Mouse (Mus musculus): ENCODE measurements around the gene Angptl2. TPM values are rescaled to one million over a fixed set of nuclear protein-coding genes. Genes with fewer than 3 reads are reported as not detected.

The Angptl2 gene
- polyA plus RNA-seq, 1 experiment from 2014 or later, result 18.2 TPM

DNA sequence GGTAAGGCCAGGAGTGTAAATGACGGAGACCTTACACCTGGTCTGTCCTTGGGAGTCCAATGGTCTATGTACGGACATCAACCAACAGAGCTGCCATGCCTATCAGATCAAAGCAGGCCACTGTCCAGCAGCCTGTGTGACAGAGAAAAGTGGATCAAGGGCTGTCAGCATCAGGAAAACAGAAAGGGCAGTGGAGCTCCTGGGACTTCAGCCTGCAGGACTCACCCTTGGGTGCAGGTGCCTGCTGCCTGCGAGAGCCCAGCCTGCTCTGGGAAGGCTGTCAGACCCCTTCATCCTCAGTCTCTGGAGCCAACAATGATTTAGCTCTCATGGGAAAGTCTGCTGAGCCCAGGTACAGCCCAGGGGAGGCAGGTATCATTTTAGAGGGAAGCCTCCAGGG, 45.6 kb downstream of the Angptl2 start:
- Histone ChIP-seq H3K9ac (no peak overlapping the region), H3K27ac (replicated peaks) (no peak overlapping the region), H3K9me3 (no peaks in the 10 kb centered on the region), H3K36me3 (peaks cover 26% of the 10 kb centered on the region), H3K4me1 (replicated peaks) (0 out of 2 replicates have a peak, but pooled peaks cover 7% of the 10 kb centered on the region), H3K4me2 (no peak overlapping the region), H3K27me3 (no peaks in the 10 kb centered on the region), H3K4me3 (no peak overlapping the region)
- WGBS, result 94% methylated on average over 3 of the region's 3 CpGs
- ATAC-seq (ENCODE audit: low read depth), result no peak

DNA sequence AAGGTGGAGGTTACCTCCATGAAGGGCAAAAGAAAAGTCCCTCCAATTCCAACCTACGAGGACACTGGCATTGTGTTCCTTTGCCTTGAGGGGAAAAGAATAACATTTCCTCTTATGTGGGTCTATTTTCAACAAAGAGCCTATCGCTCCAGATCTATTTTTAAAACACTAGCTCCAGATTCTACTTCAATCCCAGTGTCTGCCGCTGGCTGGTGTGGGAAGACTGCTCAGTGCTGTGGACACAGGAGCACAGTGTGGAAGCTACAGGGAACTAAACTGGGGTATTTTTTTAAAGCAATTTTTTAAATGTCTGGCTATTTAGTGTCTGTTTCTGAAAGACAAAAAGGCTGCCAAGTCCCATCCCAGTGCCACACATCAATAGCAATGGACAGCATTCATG, 49.9 kb downstream of the Angptl2 start:
- Histone ChIP-seq H3K4me2 (no peak overlapping the region), H3K4me1 (replicated peaks) (peaks cover 18% of the 10 kb centered on the region), H3K27me3 (no peaks in the 10 kb centered on the region), H3K9ac (no peak overlapping the region), H3K36me3 (peaks cover 16% of the 10 kb centered on the region; the same call in 1 of the 2 replicates), H3K9me3 (no peaks in the 10 kb centered on the region), H3K4me3 (no peak overlapping the region), H3K27ac (replicated peaks) (no peak overlapping the region; the same call in 1 of the 2 replicates)
- no peak for ATAC-seq (ENCODE audit: low read depth)
- WGBS, result 68% methylated on average over 3 of the region's 3 CpGs

DNA sequence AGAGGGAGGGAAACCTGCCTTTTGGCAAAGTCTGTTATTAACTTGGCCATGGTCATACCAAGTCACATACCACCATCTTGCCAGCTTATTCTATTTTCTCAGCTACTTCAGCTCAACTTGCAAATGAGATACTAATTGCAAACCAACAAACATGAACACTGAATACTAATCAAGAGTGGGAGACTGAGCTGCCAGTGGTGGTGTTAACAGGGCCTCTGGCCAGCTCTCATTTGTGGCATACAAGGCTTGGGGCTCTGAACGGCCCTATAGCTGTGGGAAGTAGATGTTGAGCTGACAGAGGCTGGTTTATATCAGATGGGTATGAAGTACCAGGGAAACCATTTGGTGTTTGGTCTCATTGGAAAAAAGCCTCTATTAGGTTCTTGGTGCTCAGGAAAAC, 51.2 kb downstream of the Angptl2 start:
- Histone ChIP-seq H3K9me3 (no peaks in the 10 kb centered on the region), H3K4me1 (replicated peaks) (peaks cover 27% of the 10 kb centered on the region), H3K4me2 (no peak overlapping the region), H3K4me3 (no peak overlapping the region), H3K9ac (no peak overlapping the region), H3K27me3 (no peaks in the 10 kb centered on the region), H3K27ac (replicated peaks) (no peak overlapping the region), H3K36me3 (peaks cover 17% of the 10 kb centered on the region; the same call in 1 of the 2 replicates)
- ATAC-seq (ENCODE audit: low read depth), result no peak
- 77% methylated on average over 1 of the region's 1 CpGs for WGBS

DNA sequence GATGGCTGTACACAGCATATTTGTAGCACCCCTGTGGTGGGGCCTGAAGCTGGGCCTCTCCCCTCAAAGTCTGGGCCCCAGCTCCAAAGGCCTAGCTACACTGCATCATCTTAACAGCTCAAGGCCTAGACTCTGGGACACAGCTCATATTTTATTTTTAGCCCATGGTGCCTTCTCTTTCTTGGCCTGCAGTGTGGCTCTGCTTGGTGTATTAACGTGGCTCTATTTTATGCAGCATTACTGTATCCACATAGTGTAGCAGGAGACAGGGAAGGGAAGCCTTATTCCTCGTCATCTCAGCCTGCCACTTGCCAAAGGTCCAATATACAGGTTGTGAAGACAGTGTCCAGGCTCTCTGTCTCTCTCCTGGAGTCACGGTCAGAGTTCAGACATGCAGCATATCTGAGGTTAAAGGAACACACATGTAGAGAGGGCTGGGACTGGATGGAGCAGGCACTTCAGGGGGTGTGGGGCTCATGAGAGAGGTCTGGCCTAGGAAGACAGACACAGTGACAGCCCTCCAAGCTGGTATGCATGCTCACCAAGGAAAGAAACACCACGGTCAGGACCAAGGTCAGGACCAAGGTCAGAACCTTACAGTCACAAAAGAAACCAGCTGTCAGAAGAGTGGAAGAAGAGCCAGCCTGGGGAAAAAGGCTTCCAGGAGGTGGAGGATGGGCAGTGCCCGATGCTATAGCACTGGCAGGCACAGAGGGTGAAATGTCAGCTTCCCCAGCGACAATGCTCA, 52.7 kb downstream of the Angptl2 start:
- Histone ChIP-seq H3K27ac (replicated peaks) (no peak overlapping the region), H3K9ac (no peak overlapping the region), H3K4me2 (no peak overlapping the region), H3K4me3 (no peak overlapping the region), H3K9me3 (no peaks in the 10 kb centered on the region), H3K36me3 (peaks cover 30% of the 10 kb centered on the region; the same call in 1 of the 2 replicates), H3K4me1 (replicated peaks) (peaks cover 28% of the 10 kb centered on the region), H3K27me3 (no peaks in the 10 kb centered on the region)
- WGBS, result 81% methylated on average over 6 of the region's 6 CpGs
- no peak for ATAC-seq (ENCODE audit: low read depth)

DNA sequence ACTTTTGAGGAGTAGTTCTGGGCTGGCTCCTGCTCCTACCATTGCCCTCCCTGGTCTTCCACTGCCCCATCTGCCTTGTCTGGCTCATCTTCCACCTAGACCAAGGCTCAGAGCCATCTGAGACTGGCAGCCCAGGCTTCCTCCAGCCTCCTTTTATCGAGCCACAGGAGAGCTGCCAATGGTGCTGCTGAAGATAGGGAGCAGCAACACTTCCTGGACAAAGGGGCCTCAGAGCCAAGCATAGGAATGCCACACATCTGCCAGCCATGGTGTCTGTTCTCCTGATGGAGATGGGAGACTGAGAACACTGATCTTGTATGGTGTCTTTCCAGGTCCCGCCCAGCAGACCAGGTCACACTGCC, 53.2 kb downstream of the Angptl2 start:
- H3K4me3 ChIP-seq, result no peak overlapping the region
- ATAC-seq (ENCODE audit: low read depth), result no peak
- H3K9ac ChIP-seq, result no peak overlapping the region
- H3K27me3 ChIP-seq, result no peaks in the 10 kb centered on the region
- H3K9me3 ChIP-seq, result no peaks in the 10 kb centered on the region
- peaks cover 34% of the 10 kb centered on the region for H3K36me3 ChIP-seq
- H3K4me2 ChIP-seq, result no peak overlapping the region
- peaks cover 28% of the 10 kb centered on the region for H3K4me1 ChIP-seq (replicated peaks)
- WGBS, result 95% methylated on average over 2 of the region's 2 CpGs
- H3K27ac ChIP-seq (replicated peaks), result no peak overlapping the region

- no peaks in the 10 kb centered on the region for H3K9me3 ChIP-seq
- H3K9ac ChIP-seq, result no peak overlapping the region
- peaks cover 26% of the 10 kb centered on the region for H3K4me1 ChIP-seq (replicated peaks)
- H3K4me2 ChIP-seq, result no peak overlapping the region
- ATAC-seq (ENCODE audit: low read depth), result no peak
- H3K36me3 ChIP-seq, result peaks cover 48% of the 10 kb centered on the region
- H3K27ac ChIP-seq (replicated peaks), result no peak overlapping the region
- H3K4me3 ChIP-seq, result no peak overlapping the region
- H3K27me3 ChIP-seq, result no peaks in the 10 kb centered on the region
- WGBS, result 84% methylated on average over 2 of the region's 2 CpGs
Measured at GRCm38 (mm10) chr2:33270569-33270968, 54.7 kb downstream of the Angptl2 start.

DNA sequence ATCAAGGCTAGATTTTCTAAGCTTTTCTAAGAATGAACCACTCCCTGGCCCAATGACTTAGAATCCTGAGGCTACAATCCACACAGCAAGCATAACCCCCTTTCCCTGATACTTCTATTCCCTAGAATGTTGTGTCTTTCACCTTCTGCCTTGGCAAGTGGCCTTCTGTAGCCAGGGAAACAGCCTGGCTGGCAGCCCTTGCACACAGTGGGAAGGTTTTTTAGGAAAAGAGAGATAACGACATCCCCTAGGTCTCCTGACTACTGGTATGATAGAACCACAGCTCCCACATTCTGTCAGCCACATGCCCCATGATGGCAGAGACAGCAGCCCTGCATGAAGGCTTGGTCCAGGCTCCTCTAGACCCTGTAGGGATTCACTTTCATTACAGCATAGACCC, 55.6 kb downstream of the Angptl2 start:
- Histone ChIP-seq H3K27ac (replicated peaks) (no peak overlapping the region), H3K27me3 (no peaks in the 10 kb centered on the region), H3K9me3 (no peaks in the 10 kb centered on the region), H3K4me1 (replicated peaks) (peaks cover 22% of the 10 kb centered on the region), H3K4me3 (no peak overlapping the region), H3K36me3 (peaks cover 48% of the 10 kb centered on the region), H3K4me2 (no peak overlapping the region), H3K9ac (no peak overlapping the region)
- WGBS, result 70% methylated on average over 1 of the region's 1 CpGs
- no peak for ATAC-seq (ENCODE audit: low read depth)

- H3K27me3 ChIP-seq, result no peaks in the 10 kb centered on the region
- peaks cover 10% of the 10 kb centered on the region; the same call in 1 of the 2 replicates for H3K4me1 ChIP-seq (replicated peaks)
- H3K27ac ChIP-seq (replicated peaks), result no peak overlapping the region
- H3K4me3 ChIP-seq, result no peak overlapping the region
- 88% methylated on average over 4 of the region's 4 CpGs for WGBS
- no peak overlapping the region for H3K4me2 ChIP-seq
- H3K9ac ChIP-seq, result no peak overlapping the region
- no peak for ATAC-seq (ENCODE audit: low read depth)
- no peaks in the 10 kb centered on the region for H3K9me3 ChIP-seq
- peaks cover 48% of the 10 kb centered on the region for H3K36me3 ChIP-seq
Measured at GRCm38 (mm10) chr2:33272665-33273439, 57.0 kb downstream of the Angptl2 start.

- H3K27me3 ChIP-seq, result no peaks in the 10 kb centered on the region
- H3K4me2 ChIP-seq, result no peak overlapping the region
- no peak for ATAC-seq (ENCODE audit: low read depth)
- H3K9me3 ChIP-seq, result no peaks in the 10 kb centered on the region
- H3K36me3 ChIP-seq, result peaks cover 36% of the 10 kb centered on the region
- 83% methylated on average over 12 of the region's 12 CpGs for WGBS
- no peak overlapping the region for H3K4me3 ChIP-seq
- peaks cover 10% of the 10 kb centered on the region; the same call in 1 of the 2 replicates for H3K4me1 ChIP-seq (replicated peaks)
- no peak overlapping the region for H3K27ac ChIP-seq (replicated peaks)
- H3K9ac ChIP-seq, result no peak overlapping the region
Measured at GRCm38 (mm10) chr2:33274719-33275490, 59.0 kb downstream of the Angptl2 start.

DNA sequence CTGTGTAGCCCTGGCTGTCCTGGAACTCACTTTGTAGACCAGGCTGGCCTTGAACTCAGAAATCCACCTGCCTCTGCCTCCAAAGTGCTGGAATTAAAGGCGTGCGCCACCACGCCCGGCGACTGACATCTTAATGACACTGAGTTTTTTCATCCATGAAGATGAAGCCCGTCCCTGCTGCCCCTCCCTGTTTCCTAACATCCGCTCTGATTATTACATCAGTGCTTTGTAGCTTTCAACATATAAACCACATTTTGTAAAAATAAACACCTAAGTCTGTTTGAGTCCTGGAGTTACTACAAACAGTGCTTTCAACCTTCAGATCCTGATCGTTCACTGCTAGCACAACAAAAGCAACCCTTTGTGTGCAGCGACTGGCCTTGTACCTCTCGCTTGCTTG, 63.9 kb downstream of the Angptl2 start:
- Histone ChIP-seq H3K4me2 (no peak overlapping the region), H3K4me1 (replicated peaks) (no peaks in the 10 kb centered on the region; the same call in 1 of the 2 replicates), H3K4me3 (no peak overlapping the region), H3K9ac (no peak overlapping the region), H3K27ac (replicated peaks) (no peak overlapping the region), H3K36me3 (peaks cover 37% of the 10 kb centered on the region), H3K27me3 (no peaks in the 10 kb centered on the region), H3K9me3 (no peaks in the 10 kb centered on the region)
- ATAC-seq (ENCODE audit: low read depth), result no peak
- 86% methylated on average over 10 of the region's 10 CpGs for WGBS

- WGBS, result 79% methylated on average over 2 of the region's 2 CpGs
- Histone ChIP-seq H3K9ac (no peak overlapping the region), H3K9me3 (no peaks in the 10 kb centered on the region), H3K4me1 (replicated peaks) (no peaks in the 10 kb centered on the region), H3K27me3 (no peaks in the 10 kb centered on the region), H3K36me3 (peaks cover 30% of the 10 kb centered on the region; the same call in 1 of the 2 replicates), H3K27ac (replicated peaks) (no peak overlapping the region), H3K4me2 (no peak overlapping the region), H3K4me3 (no peak overlapping the region)
- no peak for ATAC-seq (ENCODE audit: low read depth)
Measured at GRCm38 (mm10) chr2:33280525-33280924, 64.7 kb downstream of the Angptl2 start.

- WGBS, result 91% methylated on average over 5 of the region's 5 CpGs
- no peak for ATAC-seq (ENCODE audit: low read depth)
- no peak overlapping the region for H3K9ac ChIP-seq
- H3K9me3 ChIP-seq, result no peaks in the 10 kb centered on the region
- H3K27me3 ChIP-seq, result no peaks in the 10 kb centered on the region
- no peaks in the 10 kb centered on the region for H3K4me1 ChIP-seq (replicated peaks)
- no peak overlapping the region for H3K4me2 ChIP-seq
- no peak overlapping the region for H3K27ac ChIP-seq (replicated peaks)
- H3K4me3 ChIP-seq, result no peak overlapping the region
- H3K36me3 ChIP-seq, result peaks cover 30% of the 10 kb centered on the region; the same call in 1 of the 2 replicates
Measured at GRCm38 (mm10) chr2:33281807-33282206, 65.9 kb downstream of the Angptl2 start.
